ENCODE assay signal across 11 mouse cellular contexts in genomic region chr6:24106157-24106556, GRCm38 (mm10).
A peak's percentile ranks its signal among the peaks of the same experiment; 100 is the strongest.
DNase-seq lines count a peak whose midpoint lies in the region; ATAC-seq lines count a peak whose summit lies in the region.
"Had no signal": no experiment of that assay in that cellular context is flagged by ENCODE, and none has a peak within 500 bp of the region (broad histone marks: within the 10 kb centered on the region; RNA-seq: fewer than 3 reads in every experiment).

No protein-coding gene starts in this region.

- 53% methylated on average over 3 of the region's 3 CpGs for WGBS in kidney, embryonic 15.5 days
- 26% methylated on average over 3 of the region's 3 CpGs for WGBS in hindbrain, embryonic 11.5 days
- WGBS in midbrain, embryonic 16.5 days: 22% methylated on average over 3 of the region's 3 CpGs

- DNase-seq in kidney, postnatal 25 days: no peak
- peak; percentile 87 for DNase-seq in cerebellum, adult 8-10 months
- DNase-seq in hindbrain, embryonic 11.5 days (ENCODE audit: low spot score): no peak
- no peak for DNase-seq in spleen, postnatal 10 days (ENCODE audit: low spot score in 2 of 2)
- DNase-seq in B cell, adult 2 months: no peak
- DNase-seq in kidney, postnatal 10 days: no peak
- DNase-seq: kidney, adult 9 months; liver, postnatal 0 days had no signal

- no peak overlapping the region for H3K4me3 ChIP-seq in kidney, embryonic 15.5 days (replicated peaks)
- H3K4me3 ChIP-seq in hindbrain, embryonic 11.5 days (ENCODE audit: low read depth, low read length): no peak overlapping the region
- no peak overlapping the region for H3K4me3 ChIP-seq in midbrain, embryonic 16.5 days (ENCODE audit: low read depth, low read length)
- H3K4me3 ChIP-seq: megakaryocyte, embryonic 14.5 days had no signal

- H3K9ac ChIP-seq in kidney, embryonic 15.5 days: no peak overlapping the region
- H3K9ac ChIP-seq in hindbrain, embryonic 11.5 days (ENCODE audit: low read depth, low read length): no peak overlapping the region
- H3K9ac ChIP-seq in midbrain, embryonic 16.5 days (ENCODE audit: low read depth, low read length): no peak overlapping the region
- H3K9ac ChIP-seq: liver, postnatal 0 days had no signal

- H3K27ac ChIP-seq in kidney, embryonic 15.5 days: no peak overlapping the region
- H3K27ac ChIP-seq in hindbrain, embryonic 11.5 days (ENCODE audit: low read depth, low read length): no peak overlapping the region
- no peak overlapping the region for H3K27ac ChIP-seq in midbrain, embryonic 16.5 days (ENCODE audit: low read length)

- no peaks in the 10 kb centered on the region for H3K36me3 ChIP-seq in kidney, embryonic 15.5 days
- no peaks in the 10 kb centered on the region for H3K36me3 ChIP-seq in hindbrain, embryonic 11.5 days (ENCODE audit: control insufficient read depth, insufficient read depth, low read length)
- no peaks in the 10 kb centered on the region for H3K36me3 ChIP-seq in midbrain, embryonic 16.5 days (ENCODE audit: control insufficient read depth, insufficient read depth, low read length)

- peak; percentile 67 for ATAC-seq in kidney, embryonic 15.5 days (replicated peaks; ENCODE audit: low FRiP score)
- peak; percentile 72 for ATAC-seq in hindbrain, embryonic 11.5 days (ENCODE audit: low FRiP score)
- peak; percentile 48; the same call in 1 of the 2 replicates for ATAC-seq in midbrain, embryonic 16.5 days
- ATAC-seq: liver, postnatal 0 days had no signal

- no peaks in the 10 kb centered on the region for H3K27me3 ChIP-seq in kidney, embryonic 15.5 days
- H3K27me3 ChIP-seq in hindbrain, embryonic 11.5 days (ENCODE audit: control insufficient read depth, insufficient read depth, low read length): no peaks in the 10 kb centered on the region
- no peaks in the 10 kb centered on the region for H3K27me3 ChIP-seq in midbrain, embryonic 16.5 days (ENCODE audit: control insufficient read depth, insufficient read depth, low read depth, low read length)
- H3K27me3 ChIP-seq: megakaryocyte, embryonic 14.5 days had no signal

- no peaks in the 10 kb centered on the region for H3K9me3 ChIP-seq in kidney, embryonic 15.5 days (replicated peaks)
- no peaks in the 10 kb centered on the region for H3K9me3 ChIP-seq in hindbrain, embryonic 11.5 days (ENCODE audit: control insufficient read depth, low read length)
- H3K9me3 ChIP-seq in midbrain, embryonic 16.5 days (replicated peaks; ENCODE audit: control insufficient read depth, low read length, poor library complexity, severe bottlenecking): no peaks in the 10 kb centered on the region

- H3K4me2 ChIP-seq in kidney, embryonic 15.5 days: no peak overlapping the region
- no peak overlapping the region for H3K4me2 ChIP-seq in hindbrain, embryonic 11.5 days (replicated peaks; ENCODE audit: low read depth, low read length)
- no peak overlapping the region for H3K4me2 ChIP-seq in midbrain, embryonic 16.5 days (ENCODE audit: low read length)

- H3K4me1 ChIP-seq in kidney, embryonic 15.5 days: no peaks in the 10 kb centered on the region
- H3K4me1 ChIP-seq in hindbrain, embryonic 11.5 days (replicated peaks; ENCODE audit: control insufficient read depth, insufficient read depth, low read length): no peaks in the 10 kb centered on the region
- H3K4me1 ChIP-seq in midbrain, embryonic 16.5 days (ENCODE audit: control insufficient read depth, insufficient read depth, low read length): peaks cover 4% of the 10 kb centered on the region; the same call in 1 of the 2 replicates
- H3K4me1 ChIP-seq: megakaryocyte, embryonic 14.5 days had no signal
